Mouse (Mus musculus): Measurements from ENCODE around the gene Cfap73.

Gene Cfap73

DNA sequence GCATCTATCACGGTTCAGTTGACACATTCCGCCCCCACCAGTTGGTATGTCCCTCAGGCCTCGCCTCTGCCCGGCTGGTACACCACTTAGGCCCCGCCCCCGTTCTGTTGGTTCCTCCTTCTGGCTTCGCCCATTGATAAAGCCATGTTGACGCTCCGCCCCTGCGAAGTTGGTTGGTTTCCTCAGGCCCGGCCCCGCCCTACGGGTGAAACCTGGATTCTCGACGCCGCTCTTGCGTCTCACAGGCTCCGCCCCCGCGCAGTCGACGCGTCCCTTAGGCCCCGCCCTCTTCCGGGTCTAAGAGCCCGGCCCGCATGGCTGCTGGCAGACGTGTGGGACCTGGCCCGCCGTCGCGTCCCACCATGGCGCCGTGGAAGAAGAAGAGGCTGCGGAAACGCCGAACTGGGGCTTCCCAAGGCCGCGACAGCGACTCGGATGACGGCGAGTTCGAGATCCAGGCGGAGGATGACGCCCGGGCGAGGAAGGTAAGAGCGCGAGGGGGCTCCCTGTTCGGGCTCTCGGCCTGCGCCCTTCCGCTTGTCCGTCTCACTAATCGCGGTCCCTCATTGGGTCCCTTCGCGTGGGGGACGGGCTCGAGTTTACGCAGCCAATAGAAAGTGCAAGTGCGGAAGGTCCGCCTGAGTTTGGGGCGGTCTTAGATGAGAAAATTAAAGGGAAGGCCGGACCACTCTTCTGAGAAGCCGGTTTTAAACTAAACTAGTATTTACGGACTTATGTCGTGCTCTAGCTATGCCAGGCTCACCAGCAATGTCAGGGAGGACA is 21.0 kb downstream of the Cfap73 start:
- DNase-seq (ENCODE audit: low read depth, low spot score) = peak; percentile 100

DNA sequence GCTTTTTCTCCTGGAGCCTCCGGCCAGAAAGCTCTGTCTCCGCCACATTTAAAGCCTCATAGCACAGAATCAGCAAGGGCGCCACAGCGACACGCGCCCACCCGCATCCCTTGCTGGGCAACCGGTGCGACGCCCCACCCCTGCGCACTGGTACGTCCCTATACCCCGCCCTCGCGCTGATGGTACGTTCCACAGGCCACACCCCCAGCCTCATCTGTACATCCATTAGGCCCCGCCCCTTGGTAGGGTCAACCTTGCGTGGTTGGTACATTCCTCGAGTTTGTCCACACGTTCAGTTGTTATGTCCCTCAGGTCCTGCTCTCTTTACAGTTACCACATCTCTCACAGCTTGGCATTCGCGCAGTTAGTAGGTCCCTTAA is 21.6 kb downstream of the Cfap73 start, which contains the start of the genes Rita1 and Ddx54:
Gene Rita1 (minus strand): TSS at position 148 of the 380 bp plus-strand sequence.
Gene Ddx54 (plus strand): TSS at position 298 of the 380 bp plus-strand sequence.
- no peak for DNase-seq (ENCODE audit: low read depth, low spot score)

DNA sequence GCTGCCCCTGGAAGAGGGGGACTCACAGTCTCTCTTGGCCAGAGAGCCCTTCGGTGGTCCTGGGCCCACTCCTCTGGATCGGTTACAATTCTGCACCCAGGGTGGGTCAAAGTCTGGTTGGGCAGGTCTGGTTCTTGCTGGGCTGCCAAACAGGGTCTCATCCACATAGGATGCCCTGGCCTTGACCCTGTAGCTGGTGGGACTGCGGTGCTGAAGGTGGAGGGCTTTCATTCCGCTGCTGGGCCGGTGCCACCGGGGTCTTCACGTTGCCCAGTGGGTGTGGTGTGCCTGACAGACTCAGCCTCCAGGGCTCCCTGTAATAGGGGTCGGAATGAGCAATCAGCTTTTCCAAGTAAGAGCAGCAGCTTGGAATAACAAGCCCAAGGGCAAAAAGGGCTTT is 22.6 kb downstream of the Cfap73 start:
- no peak for DNase-seq (ENCODE audit: low read depth, low spot score)

DNA sequence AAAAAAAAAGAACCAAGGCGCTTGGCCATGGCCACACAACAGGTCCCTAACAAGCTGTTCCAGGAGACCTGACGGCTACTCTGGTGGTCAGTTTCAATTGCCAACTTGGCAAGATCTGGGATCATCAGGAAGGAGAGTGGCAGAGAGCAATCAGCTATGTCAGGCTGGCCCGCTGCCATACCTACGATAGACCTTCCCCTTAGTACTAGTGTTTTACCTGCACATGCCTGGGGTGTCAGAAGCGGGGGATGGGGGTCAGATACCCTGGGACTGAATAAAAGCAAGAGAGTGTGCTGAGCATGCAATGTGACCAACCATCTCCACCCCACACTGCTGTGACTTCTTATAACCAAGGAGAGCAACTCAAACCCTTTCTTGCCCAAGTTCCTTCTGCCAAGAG is 23.1 kb downstream of the Cfap73 start:
- DNase-seq (ENCODE audit: low read depth, low spot score) = no peak

DNA sequence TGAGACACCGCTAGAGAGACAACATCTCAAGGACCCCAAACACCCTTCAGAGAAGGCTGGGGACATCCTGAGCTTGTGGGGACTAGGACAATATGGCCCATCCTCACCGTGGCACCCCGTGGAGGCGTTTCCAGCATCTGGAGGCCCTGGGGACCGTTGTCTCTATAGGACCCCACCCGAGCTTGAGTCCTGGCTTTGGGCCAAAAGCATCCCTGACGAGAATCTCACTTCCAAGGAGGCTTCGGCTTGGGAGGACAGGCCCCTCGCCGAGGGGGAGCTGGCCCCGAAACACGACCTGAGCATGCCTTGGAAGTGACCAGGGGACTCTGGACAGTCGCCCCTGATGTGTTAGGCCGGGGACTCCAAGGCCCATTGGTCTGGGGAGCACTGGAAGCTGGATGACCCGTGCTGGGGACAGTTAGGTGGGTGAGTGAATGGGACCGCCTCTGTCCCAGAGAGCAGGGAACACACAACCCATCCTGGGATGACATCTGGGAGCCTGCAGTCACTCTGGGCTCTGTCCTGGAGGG is 24.7 kb downstream of the Cfap73 start:
- DNase-seq (ENCODE audit: low read depth, low spot score) = no peak

DNA sequence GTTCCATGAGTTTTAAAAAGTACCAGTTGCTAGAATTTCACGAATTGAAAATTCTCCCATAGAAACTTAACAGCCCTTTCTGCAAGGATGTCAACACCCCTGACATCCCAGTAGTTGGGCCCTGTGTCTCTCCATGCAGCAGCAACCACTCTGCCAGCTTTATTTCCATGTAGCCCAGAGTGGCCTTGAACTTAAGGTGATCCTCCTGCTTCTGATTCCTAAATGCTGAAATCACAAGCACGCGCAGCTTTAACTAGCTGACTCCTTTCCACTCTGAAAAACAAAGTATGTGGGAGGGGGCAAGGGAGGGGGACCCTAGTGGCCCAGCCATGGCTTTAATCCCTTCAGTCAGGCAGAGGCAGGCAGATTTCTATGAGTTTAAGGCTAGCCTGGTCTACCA is 26.7 kb downstream of the Cfap73 start:
- DNase-seq (ENCODE audit: low read depth, low spot score) = no peak

DNA sequence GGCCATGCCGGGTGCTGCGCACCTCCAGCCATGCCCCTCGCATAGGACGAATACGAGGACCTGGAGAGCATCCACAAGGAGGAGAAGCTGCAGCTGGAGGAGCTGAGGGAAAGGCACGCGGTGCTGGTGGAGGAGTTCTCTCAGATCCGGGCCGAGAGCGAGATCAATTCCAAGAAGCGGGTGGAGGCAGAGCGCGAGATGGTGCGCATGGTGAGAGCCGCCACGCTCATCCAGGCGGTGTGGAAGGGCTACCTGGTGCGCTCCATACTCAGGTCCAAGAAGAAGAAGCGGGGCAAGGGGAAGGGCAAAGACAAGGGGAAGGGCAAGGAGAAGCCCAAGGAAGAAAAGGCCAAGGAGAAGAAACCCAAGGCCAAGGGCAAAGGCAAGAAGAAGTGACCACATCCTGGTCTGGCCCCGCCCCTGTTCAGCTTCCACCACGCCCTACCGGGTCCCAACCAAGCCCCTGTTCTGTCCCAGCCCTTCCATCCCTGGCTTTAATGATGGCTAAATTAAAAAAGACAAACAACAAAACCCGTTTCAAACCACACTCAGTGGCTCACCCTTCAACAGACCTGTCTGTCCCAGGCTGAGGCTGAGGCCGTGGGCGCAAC is 27.3 kb downstream of the Cfap73 start:
- no peak for DNase-seq (ENCODE audit: low read depth, low spot score)

DNA sequence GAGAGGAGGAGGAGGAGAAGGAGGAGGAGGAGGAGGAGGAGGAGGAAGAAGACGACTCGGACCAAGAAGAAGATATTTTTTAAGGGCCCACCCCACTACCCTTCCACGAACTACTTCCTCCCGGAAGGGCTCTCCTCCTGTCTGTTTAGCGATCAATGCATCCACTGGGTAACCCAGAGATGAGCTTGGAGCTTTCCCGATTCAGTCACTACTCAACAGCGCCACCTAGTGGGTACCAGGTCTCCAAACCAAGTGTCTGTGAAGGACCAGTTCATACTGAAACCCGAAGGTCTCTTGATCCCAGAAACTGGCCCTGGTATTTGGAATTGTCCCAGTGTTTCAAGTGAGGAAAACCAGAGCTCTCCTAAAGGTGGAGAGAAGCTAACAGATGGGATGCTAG is 28.3 kb downstream of the Cfap73 start:
- DNase-seq (ENCODE audit: low read depth, low spot score) = peak; percentile 89

DNA sequence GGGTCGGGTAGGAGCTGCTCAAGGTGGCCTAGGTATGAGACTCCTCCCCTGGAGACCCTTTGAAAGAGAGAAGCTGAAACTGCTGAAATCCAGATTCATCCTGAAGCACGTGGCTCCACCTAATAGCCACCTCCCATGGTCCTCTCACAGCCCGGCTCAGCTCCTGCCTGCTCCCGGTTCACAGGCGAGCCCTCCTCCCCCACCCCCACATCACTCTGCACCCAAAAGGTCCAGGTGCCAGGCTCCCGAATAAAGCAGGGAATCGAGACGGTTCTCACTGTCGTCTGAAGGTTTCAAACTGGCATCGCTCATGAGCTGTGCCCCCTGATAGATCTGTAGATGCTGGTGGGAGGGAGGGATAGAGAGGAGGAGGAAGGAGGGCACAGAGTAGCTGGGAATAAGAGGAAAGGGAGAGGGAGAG is 28.8 kb downstream of the Cfap73 start:
- no peak for DNase-seq (ENCODE audit: low read depth, low spot score)

DNA sequence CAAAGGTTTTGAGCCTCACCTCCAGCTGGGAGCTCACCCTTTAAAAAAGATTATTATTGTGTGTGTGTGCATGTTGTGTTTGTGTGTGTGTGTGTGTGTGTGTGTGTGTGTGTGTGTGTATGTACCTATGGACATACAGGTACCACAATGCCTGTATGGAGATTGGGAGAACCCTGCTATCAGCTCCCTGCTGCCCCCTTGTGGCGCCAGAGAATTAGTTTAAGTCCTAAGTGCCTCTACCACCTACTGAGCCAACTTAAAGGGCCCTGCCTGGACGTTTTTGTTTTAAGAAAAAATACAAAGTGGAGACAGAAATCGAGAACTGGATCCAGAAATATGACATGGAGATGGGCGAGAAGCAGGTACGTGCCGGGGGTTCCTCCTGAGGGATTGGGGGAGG is 29.2 kb downstream of the Cfap73 start:
- peak; percentile 71 for DNase-seq (ENCODE audit: low read depth, low spot score)

DNA sequence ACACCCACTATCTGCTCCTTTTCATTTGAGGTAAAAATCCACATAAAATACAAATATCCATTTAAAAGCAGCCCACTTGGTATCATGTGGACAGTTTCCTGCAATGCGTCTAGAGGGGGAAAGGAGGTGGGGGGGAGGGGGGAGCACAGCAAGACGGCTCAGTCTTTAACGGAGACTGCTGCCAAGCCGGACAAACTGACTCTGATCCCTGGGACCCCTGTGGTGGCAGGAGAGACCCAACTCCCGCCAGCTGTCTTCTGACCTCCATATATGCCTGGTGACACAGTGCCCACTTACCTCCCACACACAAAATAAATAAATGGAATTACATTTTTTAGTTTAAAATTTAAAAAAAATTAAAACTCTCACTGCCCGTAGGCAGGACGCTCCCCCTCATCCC is 30.5 kb downstream of the Cfap73 start:
- no peak for DNase-seq (ENCODE audit: low read depth, low spot score)

DNA sequence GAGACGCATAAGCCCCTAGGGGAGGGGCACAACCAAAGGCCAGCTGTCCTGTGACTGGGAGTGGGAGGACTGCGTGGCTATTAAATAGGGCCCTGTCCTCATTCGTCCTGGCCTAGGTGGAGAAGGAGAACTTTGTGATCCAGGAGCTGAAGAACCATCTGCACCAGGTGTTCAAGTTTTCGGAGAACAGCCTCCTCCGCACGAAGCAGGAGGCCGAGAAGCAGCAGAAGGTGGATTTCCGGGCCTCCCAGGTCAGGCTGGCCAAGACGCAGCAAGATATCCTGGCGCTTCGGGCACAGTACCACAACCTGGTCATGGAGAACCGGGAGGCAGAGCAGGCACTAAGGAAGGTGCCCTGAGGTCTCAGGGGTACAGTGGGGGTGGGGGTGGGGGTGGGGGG is 31.8 kb downstream of the Cfap73 start:
- no peak for DNase-seq (ENCODE audit: low read depth, low spot score)

DNA sequence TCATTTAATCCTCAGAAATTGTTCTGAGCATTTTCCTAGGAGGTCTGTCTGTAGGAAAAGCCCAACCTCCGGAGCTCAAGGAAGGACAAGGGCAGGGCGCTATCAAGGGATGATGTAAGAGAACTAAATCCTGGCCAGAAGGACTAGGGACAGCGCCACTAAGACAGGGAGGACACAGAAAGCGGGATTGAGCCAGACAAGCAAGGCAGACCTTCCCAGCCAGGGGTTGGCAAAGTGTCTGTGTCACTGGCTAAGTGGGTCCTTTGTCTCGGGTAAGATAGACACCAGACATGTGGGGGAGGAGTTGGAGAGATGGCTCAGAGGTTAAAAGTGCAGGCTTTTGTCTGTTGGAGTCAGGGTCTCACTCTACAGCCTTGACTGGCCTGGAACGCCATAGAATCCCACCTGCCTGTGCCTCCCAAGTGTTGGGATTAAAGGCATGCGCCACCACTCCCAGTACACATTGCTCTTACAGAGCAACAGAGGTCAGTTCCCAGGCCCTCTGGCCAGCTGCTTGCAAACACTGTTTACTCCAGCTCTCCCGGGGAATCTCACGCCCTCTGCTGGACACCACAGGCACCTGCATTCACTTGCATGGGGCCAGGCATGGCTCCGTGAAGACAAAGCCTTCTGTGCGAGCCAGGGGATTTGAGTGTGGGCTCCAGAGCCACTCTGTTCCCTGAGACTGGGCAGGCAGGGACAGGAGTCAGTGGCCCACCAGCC is 32.9 kb downstream of the Cfap73 start:
- no peak for DNase-seq (ENCODE audit: low read depth, low spot score)

DNA sequence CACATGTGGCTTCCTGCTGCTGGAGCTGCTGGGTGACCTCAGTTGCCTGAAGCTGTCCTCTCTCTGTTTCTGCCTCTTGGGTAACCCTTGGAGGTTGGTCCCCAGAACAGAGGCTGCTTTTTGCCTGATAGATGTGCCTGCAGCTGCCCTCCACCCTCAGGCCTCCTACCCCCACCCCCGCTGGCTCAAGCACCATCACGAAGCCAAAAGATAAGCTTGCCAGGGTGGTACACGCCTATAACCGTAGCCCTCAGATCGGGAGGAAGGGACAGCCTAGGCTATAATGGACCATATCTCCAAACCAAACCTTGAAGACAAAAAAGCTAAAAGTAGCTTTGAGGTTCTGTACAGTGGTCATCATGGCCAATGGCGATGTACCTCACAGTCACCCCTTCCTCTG is 34.4 kb downstream of the Cfap73 start:
- DNase-seq (ENCODE audit: low read depth, low spot score) = no peak

DNA sequence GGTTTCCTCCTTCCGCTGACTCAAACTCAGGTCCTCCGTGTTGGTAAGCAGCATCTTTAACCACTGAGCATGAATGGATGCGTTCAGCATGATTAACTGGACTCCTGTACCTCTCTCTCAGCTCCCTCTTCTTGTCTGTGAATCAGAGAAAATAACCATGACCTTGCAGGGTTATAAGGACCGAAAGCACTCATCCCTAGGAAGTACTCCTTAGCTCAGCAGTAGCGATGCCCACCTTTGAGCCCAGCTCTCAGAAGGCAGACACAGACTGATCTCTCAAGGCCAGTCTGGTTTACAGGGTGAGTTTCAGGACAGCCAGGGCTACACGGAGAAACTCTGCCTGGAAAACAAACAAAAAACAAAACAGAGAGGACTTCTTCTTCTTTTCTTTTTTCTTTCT is 39.5 kb downstream of the Cfap73 start:
- no peak for DNase-seq (ENCODE audit: low read depth, low spot score)

DNA sequence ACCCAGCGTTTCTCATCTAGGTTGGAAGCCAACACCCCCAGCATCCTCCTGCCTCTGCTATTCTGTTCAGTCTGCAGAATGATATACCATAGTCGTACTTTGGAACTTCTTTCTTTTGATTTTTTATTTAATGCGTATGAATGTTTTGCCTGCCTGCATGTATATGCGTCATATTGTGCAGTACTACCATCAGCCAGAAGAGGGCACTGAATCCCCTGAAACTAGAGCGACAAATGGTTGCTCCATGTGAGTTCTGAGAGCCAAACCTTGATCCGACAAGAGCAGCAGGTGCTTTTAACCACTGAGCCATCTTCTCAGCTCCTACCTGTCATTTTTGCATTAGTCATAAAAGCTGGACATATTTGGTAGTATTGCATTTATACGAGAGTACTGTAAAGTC is 41.9 kb downstream of the Cfap73 start:
- no peak for DNase-seq (ENCODE audit: low read depth, low spot score)

DNA sequence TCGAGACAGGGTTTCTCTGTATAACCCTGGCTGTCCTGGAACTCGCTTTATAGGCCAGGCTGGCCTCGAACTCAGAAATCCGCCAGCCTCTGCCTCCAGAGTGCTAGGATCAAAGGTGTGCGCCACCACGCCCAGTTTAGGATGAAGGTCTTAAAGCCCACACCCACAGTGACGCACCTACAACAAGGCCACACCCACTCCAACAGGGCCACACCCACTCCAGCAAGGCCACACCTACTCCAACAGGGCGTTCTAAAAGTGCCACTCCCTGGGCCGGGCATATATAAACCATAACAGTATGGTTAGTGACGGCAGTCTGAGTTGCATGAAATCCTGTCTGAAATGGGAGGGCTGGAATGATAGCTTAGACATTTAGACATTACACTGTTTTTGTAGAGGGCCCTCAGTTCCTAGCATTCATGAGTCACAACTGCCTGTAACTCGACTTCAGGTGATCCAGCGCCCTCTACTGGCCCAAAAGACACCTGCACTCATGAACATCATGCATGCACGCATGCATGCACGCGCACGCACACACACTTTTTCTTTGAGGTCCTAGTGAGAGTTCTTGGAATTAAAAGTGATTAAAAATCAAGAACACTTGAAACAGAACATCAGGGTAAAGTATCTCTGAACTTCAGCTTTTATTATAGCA is 43.6 kb downstream of the Cfap73 start:
- no peak for DNase-seq (ENCODE audit: low read depth, low spot score)

DNA sequence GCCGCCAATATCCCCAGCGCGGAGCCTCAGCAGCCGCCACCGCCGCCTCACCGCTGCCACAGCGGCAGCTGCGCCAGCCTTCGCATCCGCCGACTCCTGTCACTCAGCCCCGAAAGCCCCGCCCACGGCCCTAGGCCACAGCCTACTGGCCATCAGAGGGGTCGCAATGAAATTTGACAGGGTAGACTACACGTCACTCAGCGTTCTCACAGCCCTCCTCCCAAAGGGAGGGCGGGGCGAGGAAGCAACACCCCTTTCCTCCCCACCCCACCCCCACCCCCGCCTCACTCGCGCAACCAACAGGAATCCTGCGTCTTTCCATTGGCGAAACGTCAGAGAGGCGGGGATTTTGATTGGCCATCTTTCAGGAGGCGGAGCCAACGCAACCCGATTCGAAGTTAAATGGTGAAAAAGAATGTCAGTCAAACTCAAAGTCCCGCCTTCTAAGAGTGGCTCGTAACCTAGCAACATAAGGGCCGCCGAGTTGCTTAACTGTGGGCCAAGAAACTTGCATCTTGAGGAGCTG is 45.4 kb downstream of the Cfap73 start, which contains the start of the genes Tpcn1 and Iqcd:
Gene Tpcn1 (minus strand): TSS at position 105 of the 526 bp plus-strand sequence.
Gene Iqcd (plus strand): TSS at position 448 of the 526 bp plus-strand sequence.
- peak; percentile 99 for DNase-seq (ENCODE audit: low read depth, low spot score)

DNA sequence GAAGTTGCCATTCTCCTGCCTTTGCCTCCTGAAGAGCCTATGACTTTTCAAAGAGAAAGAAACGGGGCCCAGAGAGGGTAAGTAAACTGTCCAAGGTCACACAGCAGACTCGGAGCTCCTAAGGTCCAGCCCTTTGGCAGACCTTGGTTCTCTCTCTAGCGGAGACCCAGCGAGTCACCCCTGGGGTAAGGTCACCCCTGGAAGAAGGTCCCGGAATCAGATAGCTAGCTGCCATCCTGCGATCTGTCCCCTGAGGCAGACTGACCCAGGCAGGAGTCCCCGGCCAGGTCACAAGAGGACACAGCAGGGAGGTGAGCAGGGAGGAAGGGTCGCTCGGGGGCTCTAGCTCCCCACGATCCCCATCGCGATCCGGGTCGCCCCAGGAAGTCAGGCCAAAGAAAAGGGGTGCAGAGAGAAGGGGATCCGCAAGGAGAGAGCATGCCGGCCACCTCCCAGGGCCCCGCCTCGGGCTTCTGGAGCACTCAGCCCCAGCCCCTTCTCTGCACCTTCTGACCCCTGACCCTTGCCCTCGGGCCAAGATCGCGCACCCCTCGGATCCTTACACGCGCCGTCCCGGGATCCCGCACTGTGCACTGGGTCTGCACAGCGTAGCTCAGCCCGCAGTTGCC is 46.0 kb downstream of the Cfap73 start:
- DNase-seq (ENCODE audit: low read depth, low spot score) = no peak

DNA sequence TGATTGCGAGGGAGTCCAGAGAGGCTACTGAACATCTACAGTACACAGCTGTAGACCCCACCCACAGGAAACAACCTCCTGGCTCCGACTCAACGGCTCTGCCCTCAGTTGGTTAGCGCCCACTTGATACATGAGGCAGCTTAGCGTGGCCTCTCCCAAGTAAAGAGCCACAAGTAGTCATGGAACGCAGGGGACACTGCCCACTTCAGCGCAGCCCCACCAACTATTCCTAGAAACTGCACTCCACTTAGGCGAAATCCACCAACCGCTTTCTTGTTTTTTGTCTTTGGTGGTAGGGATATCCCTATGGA is 46.5 kb downstream of the Cfap73 start:
- DNase-seq (ENCODE audit: low read depth, low spot score) = no peak
